Mouse (Mus musculus): ENCODE results near the gene Clcf1.
"Not testable (repeated sequence)": the region's sequence is repeated elsewhere in the genome, so short reads cannot be mapped to it uniquely, and the experiment has no call there.

Gene Clcf1

DNA sequence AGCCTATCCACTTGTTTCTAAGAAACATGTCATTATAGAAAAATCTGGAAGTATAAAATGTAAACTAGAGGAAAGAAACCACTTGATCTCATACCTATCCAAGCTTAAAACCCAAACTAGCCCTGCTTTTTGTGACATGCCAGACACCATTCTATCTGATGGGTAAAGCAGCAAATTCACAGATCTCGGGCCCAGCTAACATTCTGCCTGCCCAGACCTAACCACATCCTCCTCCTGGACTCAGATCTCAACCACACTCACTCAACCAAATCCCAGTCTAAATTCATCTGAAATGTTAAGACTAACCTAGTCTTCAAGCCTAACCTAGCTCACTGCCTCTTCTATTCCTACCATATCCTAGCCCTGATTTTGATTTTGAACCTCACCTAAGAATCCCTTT lies 4.7 kb downstream of the Clcf1 start:
- DNase-seq = no peak

DNA sequence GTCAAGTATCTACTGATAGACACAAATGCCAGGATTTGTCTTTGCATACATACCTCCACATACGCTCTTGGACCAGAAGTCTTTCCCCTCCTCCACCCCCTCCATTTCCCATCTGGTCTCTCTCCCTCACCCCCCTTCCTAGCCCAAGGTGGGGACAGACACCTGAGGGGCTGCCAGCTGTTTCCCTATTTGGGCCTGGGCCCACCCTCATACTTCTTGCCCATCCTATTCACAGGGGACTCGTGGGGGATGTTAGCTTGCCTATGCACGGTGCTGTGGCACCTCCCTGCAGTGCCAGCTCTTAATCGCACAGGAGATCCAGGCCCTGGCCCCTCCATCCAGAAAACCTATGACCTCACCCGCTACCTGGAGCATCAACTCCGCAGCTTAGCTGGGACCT lies 5.9 kb downstream of the Clcf1 start:
- DNase-seq = peak; percentile 60 to 65

DNA sequence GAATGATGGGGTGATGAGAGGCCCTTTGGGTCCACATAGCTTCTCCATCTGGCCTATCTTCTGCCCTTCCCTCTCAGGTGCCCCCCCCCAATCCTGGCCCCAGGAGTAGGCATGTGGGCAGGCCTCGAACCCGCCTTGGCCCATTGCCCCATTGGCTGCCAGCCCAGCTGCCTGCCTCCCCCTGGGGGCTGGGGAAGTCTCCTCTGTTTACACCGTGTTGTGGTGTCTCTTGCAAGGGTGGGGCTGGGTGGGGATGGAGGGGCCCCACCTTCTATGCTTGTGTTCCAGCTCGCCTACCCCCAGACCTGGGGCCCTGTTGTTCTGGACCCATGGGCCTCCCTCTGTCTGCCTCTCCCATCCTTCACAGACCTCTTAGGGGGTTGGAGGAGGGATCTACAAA lies 6.4 kb downstream of the Clcf1 start:
- DNase-seq = peak; percentile 80 to 81

DNA sequence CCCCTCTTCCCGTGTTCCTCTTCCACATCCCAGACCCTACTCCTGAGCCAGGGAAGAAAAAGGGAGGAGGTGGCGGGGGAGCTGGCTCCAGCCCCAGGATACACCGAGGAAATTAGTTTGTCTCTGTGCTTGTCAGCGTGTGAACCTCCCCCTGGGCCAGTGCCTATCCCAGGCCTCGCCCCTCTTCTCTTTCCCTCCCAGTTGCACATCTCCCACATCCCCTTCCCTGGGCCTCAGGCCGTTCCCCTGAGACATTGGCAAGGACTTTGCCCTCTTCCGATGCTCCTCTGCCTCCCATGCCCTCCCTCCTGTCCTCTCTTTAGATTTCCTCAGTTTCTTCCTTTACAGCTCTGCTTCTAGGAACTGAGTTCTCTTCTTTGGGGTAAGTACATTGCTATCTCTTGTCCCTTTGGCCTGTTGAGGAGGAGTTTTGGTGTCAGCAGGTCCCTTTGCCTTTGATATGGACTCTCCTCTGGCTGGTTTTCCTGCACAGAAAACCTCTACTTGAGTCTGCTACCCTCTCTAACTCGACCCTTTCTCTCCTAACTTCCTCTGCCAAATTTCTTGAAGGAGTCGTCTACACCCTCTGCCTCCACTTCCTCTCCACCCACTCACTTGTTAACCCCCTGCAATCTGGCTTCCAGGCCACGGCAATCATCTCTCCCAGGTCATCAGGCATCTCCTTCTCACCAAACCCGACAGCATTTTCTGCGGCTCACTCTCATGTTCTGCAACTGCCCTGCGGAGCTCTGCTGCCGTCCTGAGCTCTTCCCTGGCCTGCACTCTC lies 7.1 kb downstream of the Clcf1 start:
- peak in 1 of 2 experiments; percentile 56 for DNase-seq

DNA sequence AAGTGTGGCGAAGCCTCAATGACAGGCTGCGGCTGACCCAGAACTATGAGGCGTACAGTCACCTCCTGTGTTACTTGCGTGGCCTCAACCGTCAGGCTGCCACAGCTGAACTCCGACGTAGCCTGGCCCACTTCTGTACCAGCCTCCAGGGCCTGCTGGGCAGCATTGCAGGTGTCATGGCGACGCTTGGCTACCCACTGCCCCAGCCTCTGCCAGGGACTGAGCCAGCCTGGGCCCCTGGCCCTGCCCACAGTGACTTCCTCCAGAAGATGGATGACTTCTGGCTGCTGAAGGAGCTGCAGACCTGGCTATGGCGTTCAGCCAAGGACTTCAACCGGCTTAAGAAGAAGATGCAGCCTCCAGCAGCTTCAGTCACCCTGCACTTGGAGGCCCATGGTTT lies 8.1 kb downstream of the Clcf1 start:
- peak; percentile 43 to 56 for DNase-seq

DNA sequence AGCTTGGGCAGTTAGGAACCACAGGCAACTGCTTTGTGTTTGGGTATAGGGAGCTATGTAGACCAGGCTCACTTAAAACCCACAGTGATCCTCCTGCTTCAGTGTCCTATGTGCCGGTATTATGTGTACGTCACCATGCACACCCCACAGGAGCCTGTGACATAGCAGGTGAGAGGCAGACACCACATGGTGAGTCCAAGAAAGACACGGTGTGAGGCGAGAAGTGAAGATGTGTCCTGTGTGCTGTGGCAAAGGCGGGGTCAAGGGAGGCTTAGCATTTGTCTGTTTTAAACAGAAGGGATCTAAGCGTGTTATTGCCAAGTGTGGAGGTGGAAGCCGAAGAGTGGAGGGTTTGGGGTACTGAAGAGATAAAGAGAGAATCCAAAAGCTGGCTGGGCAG lies 12.7 kb downstream of the Clcf1 start:
- no peak for DNase-seq

DNA sequence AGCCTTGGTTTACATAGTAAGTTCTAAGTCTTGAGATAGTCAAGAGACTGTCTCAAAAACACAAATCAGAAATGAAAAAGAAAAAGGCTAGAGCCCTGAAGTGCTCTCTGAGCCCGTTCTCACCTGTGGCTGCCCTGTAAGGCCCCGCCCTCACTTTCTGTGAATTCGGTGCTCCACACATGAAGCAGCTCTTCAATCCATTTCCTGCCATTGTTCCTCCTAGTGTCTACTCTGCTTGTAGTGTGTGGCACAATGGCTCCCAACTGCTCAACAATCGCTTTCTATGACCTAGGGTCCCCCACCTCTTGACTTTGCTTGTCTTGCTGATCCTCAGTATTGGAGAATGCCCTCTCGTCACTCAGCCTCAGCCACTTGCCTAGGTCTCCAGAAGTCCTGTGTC lies 13.4 kb downstream of the Clcf1 start:
- no peak for DNase-seq

DNA sequence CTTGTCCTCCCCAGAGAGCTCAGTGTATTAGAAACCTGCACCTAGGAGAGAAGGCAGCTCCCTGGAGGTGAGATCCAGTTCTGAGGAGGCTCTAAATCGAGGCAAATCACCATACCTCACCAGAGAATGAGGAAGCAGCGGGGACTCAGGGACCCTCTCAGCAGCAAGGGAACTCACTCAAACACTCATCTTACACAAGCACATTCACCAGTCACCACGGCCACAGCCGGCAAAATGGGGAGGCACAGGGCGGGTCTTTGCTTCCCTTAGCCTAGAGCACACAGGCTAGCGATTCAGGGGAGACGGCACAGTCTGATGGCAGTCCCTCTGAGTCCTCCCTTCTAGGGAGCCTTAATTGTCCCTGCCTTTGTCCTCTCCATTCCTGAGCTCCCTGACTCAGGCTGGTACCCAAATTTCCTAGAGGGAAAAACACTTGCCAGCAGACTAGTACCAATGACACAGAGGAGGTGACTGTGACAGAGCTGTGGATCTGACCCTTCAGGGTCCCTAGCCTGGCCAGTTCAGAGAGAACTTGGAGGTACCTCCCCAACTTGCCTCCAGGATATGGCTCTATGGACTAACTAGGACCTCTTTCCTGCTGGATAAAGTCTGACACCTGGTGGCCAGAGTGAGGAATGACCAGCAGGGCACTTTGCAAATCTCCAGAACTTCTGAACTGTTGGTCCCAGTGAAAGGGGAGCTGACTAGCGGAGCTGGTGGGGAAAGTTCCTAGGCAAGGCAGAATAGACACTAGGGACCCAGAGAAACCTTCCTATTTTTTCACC lies 14.0 kb downstream of the Clcf1 start:
- peak; percentile 82 to 86 for DNase-seq

DNA sequence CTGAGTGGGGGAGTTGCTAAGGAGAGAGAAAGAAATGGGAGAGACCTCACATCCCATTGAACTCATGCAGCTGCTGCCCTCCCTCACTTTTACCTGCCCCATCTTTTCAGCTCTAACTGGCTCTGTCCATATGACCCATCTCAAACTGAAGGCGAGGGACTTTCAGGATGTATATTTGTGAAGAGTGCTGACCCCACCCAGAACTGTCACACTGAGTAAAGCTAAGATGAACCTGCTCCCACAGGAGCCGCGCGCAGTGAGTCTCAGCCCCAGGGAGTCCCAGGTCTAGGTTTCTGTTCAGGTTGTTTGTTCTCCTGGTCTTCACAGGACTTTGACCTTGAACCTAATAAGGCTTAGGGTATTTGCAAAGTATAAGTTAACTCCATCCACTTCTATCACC lies 14.9 kb downstream of the Clcf1 start:
- DNase-seq = no peak

DNA sequence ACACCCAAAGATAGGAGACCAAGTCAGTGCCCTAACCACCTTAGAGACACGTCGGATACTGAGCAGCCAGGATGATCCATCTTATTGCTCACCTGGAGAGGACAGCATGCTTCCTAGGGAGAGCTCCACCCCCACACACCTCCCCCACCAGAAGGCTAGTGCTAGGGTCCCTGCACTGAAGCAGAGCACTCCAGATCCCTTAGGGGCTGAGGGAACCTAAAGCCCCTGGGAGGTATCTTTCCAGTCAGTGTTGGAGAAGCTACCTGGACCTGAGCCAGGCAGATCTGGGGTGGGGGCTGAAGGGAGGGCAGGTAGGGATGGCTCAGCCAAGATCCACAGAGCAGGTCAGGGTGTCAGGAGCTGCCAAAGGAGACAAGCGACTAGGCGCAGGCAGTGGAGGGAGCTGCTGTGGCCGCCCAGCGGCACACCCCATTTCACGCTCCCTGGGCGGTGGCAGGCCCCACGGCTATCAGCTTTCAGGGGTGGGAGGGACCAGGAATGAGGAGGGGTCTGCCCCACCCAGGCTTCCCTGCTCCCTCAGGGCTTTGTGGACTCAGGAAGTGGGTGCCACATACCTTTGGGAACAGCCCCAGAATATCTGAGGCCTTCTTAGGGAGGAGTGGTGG lies 15.5 kb downstream of the Clcf1 start:
- peak in 1 of 2 experiments; percentile 19 for DNase-seq

DNA sequence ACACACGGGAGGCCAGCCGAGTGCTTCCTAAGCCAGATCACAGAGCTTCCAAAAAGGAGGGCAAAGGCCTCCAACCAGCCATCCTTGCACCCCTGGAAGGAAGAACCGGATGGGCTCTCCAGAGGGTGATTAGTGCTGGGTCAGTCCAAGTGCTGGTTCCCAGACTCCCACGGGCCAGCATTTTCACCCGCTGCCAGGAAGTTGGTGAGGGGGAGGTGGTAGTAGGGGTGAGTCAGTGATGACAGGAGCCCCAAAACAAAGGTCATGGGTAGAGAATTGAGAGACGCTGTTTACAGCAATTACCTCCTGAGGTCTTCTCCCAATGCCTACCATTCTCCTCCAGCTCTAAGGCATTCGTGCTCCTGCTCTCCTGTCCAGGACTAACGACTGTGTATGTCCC lies 16.4 kb downstream of the Clcf1 start:
- DNase-seq = no peak

DNA sequence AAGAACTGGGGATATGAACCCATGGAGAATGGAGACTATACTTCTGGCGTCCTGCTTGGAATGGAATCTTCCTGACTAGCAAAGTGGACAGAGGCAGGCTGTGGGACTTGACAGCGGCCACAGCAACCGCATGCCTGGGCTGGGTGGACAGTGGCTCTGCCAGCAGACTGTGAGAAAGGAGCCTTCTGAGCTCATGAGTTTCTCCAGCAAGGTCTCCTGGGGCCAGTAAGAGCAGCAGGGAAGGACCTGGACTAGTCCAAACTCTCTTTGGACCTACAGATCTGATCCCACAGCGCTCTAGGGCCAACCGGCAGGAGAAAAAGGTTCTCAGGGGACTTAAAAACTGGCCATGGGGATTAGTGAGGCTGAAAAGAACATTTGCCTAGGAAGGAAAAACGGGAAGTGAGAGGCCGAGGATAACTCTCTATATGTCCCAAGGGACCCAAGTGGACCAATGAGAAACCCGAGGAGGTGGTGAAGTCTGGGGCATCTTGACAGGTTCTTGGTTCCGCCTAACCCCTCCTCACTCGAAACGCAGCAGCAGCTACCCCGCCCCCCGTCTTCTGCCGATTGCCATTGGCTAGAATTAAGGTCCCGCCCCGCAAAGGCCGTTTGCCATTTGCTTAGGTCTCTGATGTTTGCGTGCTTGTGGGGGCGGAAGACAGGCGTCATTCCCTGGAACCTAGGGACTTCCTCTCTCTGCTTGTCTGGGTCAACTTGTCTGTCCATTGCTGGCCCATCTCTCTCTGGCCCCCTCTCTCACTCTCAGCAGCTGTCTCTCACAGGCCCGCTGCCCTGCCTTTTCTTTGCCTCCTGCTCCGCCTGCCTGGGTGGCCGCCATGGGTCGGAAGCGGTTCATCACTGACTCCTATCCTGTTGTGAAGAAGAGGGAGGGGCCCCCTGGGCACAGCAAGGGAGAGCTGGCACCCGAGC lies 17.5 kb downstream of the Clcf1 start, which contains the start of gene Pold4:
Gene Pold4 (plus strand): TSS at position 647 of the 933 bp plus-strand sequence.
- DNase-seq = peak; percentile 99

DNA sequence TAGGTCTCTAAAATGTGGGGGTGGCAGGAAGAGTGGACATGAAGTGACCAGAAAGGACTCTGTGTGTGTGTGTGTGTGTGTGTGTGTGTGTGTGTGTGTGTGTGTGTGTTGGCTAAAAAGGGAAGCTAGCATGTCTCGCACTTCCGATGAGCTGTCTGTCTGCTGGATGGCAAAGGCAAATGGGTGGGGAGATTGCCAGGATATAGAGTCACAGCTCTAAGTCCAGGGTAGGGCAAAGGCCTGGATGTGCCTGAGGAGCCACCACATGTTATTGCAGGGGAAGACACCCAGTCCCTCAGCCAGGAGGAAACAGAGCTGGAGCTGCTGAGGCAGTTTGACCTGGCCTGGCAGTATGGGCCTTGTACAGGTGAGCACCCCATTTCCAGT lies 18.1 kb downstream of the Clcf1 start:
- no peak for DNase-seq

DNA sequence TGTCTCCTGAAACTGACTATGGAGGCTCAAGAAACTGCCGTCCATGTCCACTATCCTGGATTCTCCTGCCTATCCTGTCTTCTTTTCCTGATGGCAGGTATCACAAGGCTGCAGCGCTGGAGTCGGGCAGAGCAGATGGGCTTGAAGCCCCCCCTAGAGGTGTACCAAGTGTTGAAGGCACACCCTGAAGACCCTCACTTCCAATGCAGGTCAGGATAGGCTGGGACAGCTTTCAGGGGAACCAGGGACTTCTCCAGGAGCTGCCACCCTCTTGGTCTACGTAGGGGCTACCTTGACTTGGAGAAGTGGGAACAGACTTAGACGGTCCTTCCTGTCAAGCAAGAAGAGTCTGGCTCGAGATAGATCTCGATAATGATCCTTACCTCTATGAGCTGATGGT lies 18.6 kb downstream of the Clcf1 start:
- no peak for DNase-seq

DNA sequence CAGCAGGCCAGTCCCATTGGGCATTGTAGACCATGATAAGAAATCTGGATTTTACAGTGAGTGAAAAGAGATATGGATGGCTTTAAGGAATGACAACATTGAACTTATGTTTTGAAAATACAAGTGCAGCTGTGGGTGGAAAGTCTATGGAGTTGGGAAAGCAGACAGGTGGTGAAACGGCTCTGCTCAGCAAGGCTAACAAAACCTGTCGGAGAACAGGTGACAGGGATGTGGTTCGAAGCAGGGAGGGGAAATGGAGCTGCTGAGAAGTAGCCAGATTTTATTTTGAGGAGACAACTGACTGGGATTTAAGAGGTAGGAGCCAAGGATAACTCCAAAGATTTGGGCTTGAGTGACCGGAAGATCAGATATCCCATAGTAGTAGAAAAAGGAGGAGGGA lies 20.5 kb downstream of the Clcf1 start:
- no peak for DNase-seq

DNA sequence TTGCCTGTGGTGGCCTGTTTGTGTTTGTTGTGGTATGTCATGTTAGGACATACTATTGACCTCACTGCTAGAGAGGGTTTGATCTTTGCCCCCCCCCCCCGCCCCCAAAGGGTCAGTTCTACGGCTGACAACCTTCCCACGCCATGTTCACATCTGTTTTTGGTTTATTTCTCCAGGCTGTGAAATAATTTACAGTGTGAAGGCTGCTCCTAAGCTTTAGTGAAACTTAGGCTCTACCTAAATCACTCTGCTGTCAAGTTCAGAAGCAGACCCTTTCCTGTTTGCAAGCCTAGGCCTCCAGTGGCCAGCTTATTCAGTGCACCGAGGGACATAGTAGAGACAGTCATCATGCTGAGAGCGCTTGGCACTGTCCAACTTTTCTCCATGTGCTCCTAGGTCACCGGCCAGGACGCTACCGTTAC lies 26.2 kb downstream of the Clcf1 start:
- DNase-seq = no peak

DNA sequence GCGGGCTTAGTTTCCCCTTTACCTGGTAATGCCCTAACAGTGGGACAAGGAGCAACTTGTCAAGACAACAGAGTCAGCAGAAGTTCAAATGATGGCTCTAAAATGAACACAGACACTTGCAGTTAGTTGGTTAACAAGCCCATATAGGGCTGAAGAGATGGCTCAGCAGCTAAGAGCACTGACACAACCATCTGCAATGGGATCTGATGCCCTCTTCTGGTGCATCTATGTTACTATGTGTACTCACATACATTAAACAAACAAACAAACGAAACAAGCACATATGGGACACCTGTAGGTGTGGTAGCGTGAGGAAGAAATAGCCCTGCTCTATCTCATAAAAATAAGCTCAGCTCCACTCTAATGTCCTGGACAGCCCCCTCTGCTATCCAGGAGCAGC lies 28.4 kb downstream of the Clcf1 start:
- no peak for DNase-seq

DNA sequence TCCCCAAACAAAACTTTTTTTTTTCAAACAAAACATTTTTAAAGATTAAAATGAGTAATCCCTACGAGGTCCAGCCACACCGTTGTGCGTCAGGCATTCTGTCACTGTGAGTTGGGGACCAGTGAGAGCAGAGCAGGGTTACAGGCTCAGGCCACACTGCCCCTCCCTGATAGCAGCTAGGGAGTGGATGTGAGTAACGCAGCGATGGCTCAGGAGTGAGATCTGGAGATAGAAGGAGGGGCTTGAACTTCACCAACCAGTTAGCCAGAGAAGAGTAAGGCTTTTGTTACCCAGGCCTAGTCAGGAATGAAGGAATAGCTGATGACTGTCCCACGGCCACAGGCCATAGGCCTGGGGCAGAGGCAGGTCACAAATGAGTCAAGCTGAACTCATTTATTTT lies 30.7 kb downstream of the Clcf1 start:
- no peak for DNase-seq

DNA sequence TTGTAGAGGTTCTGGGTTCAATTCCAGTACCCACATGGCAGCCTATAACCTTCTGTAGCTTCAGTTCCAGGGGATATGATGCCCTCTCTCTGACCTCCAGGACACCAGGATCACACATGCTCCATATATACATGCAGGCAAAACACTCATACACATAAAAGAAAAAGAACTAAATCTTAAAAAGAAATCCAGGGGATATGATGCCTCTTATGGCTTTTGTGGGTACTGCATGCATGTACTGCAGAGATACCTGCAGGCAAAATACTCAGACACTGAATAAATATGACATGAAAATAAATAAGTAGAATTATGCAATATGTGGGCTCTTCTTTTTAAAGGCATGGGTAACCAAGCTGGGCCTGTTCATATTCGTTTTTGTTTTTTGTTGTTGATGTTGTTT lies 33.0 kb downstream of the Clcf1 start:
- DNase-seq = no peak

DNA sequence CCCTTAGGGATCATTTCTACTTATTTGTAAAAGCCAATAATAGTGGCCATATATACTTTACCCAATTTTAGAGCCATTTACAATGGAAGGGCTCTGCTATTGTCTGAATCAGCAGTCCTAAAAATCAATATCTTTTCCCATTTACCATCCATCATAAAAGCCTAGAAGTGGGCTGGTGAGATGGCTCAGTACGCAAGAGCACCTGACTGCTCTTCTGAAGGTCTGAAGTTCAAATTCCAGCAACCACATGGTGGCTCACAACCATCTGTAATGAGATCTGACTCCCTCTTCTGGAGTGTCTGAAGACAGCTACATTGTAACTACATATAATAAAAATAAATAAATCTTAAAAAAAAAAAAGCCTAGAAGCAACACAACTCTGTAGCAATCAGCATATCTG lies 34.6 kb downstream of the Clcf1 start:
- DNase-seq = not testable (repeated sequence)

DNA sequence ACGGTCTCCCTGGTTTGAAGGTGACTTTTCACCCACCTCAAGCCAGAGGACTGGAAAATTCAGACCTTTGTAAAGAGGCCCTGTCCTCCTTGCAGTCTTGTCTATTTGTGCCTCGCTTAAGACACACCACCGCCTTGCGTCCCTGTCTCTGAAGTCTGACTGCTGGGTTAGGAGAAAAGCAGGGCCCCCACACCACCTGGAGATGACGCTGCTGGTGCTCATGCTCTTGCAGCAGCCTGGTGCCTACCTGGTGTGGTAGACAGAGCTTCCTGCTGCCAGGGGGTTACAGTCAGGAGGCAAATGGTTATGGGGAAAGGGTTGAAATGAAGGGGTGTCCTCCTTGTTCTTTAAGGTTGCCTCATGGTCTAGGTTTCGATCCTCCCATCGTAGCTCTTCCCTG lies 40.2 kb downstream of the Clcf1 start:
- DNase-seq = no peak

DNA sequence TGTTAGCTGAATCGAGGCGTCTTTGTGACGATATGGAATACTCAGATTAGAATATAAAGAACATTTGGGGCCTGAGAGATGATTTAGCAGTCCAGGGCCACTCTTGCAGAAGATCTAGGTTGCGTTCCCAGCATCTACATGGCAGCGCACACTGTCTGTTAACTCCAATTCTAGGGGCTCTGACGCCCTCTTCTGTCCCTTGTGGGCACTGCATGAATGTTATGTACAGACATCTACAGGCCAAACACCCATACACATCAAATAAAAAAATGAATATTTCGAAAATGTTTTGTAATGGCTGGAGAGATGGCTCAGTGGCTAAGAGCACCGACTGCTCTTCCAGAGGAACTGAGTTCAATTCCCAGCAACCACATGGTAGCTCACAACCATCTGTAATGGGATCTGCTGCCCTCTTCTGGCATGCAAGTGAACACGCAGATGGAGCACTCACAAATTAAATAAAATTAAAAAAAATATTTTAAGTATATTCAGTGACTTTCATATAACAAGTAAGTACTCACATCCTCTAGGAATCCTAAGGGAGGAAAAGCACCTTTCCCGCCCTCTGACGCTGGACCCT lies 41.6 kb downstream of the Clcf1 start:
- no peak for DNase-seq
